Mouse (Mus musculus) megakaryocyte, embryonic 14.5 days (primary cell): ENCODE results near the gene Gm5934. TPM values are rescaled to one million over a fixed set of nuclear protein-coding genes. Genes with fewer than 3 reads are reported as not detected.
"Not testable (repeated sequence)": the region's sequence is repeated elsewhere in the genome, so short reads cannot be mapped to it uniquely, and the experiment has no call there.

ENCODE experiments used
- H3K27me3 ChIP-seq: replicated peaks from 2 replicates; pipeline ENCODE3; 2012; ENCODE audit warnings: inconsistent platforms
- H3K36me3 ChIP-seq: replicated peaks from 2 replicates; pipeline ENCODE3; 2012; ENCODE audit warnings: low read length, inconsistent platforms, mixed read lengths
- H3K4me1 ChIP-seq: 2 replicates; pipeline ENCODE4 v1.6.1; 2012; ENCODE audit warnings: inconsistent platforms
- H3K4me3 ChIP-seq: replicated peaks from 2 replicates; pipeline ENCODE3; 2012; ENCODE audit warnings: moderate library complexity, mild to moderate bottlenecking, inconsistent platforms
- H3K9me3 ChIP-seq: 2 replicates; pipeline ENCODE4 v1.6.1; 2012; ENCODE audit warnings: inconsistent platforms
- polyA plus RNA-seq: library from polyadenylated mRNA; stranded (reverse); fragments of >175 nt; gene quantifications from 2 replicates; pipeline ENCODE4 v1.2.3, GENCODE M21; 2012; ENCODE audit warnings: low replicate concordance; ENCODE audit not compliant: insufficient read depth

Gm5934 gene
- not detected in 2 replicates for polyA plus RNA-seq

GRCm38 (mm10) chrX:24500660-24501059, at the start of gene Gm5934:
Gene Gm5934, minus strand, starts transcription at chrX:24500760.
- not testable (repeated sequence) for H3K4me3 ChIP-seq, H3K9me3 ChIP-seq, H3K4me1 ChIP-seq, H3K36me3 ChIP-seq, H3K27me3 ChIP-seq

Other genes with a start within 250 kb of the Gm5934 start
- not detected in 2 replicates for gene Gm4297, start 74.1 kb upstream of the Gm5934 start, polyA plus RNA-seq